Mouse (Mus musculus): ENCODE results near the gene Rab11fip4. TPM values are rescaled to one million over a fixed set of nuclear protein-coding genes. Genes with fewer than 3 reads are reported as not detected.
A peak's percentile ranks its signal among the peaks of the same experiment; 100 is the strongest.

The Rab11fip4 gene
- polyA plus RNA-seq, 1 experiment from 2014 or later, result 24.1 TPM

DNA sequence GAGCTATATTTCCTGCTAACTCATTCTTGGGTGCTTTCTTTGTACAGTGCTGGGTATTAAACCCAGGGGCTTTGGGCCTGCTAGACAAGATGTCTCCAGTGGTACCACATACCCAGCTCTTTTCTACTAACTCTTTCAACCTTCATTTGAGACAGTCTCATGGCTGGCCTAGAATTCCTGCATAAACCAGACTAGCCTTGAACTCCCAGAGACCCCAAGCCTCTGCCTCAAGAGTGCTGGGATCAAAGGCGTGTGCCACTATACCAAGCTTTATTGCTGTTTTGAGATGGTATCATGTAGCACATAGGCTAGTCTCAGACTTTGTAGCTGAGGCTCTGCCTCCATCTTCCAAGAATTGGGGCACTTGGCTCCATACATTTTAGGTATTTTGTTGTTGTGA is 65.5 kb downstream of the Rab11fip4 start:
- Histone ChIP-seq H3K36me3 (no peaks in the 10 kb centered on the region), H3K4me3 (replicated peaks) (no peak overlapping the region), H3K27ac (replicated peaks) (no peak overlapping the region), H3K4me1 (peaks cover 23% of the 10 kb centered on the region), H3K9me3 (replicated peaks) (no peaks in the 10 kb centered on the region), H3K9ac (replicated peaks) (no peak overlapping the region), H3K4me2 (no peak overlapping the region), H3K27me3 (replicated peaks) (no peaks in the 10 kb centered on the region)
- ATAC-seq (ENCODE audit: low FRiP score), result no peak
- 79% methylated on average over 1 of the region's 1 CpGs for WGBS

DNA sequence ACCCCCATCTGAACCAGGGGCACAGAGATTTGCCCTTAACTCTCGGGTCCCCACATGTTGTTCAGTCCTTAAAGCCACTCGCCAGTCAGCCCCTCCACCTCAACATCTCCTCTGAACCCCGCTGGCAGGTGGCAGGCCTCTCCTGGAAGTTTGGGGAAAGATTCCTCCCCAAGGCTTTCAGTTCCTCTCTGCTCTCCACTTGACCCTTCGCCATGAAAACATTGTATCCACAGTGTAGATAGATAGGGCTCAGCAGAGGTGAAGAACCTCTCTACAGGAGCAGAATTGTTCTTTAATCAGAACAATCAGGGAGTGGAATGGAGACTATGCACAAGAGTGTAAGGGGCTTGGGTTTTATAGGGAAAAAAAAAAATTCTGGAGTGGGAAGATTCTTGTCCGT is 66.0 kb downstream of the Rab11fip4 start:
- Histone ChIP-seq H3K9ac (replicated peaks) (no peak overlapping the region), H3K4me1 (peaks cover 24% of the 10 kb centered on the region), H3K36me3 (no peaks in the 10 kb centered on the region), H3K27me3 (replicated peaks) (no peaks in the 10 kb centered on the region), H3K27ac (replicated peaks) (no peak overlapping the region), H3K9me3 (replicated peaks) (no peaks in the 10 kb centered on the region), H3K4me2 (no peak overlapping the region), H3K4me3 (replicated peaks) (no peak overlapping the region)
- 86% methylated on average over 5 of the region's 5 CpGs for WGBS
- ATAC-seq (ENCODE audit: low FRiP score), result no peak

DNA sequence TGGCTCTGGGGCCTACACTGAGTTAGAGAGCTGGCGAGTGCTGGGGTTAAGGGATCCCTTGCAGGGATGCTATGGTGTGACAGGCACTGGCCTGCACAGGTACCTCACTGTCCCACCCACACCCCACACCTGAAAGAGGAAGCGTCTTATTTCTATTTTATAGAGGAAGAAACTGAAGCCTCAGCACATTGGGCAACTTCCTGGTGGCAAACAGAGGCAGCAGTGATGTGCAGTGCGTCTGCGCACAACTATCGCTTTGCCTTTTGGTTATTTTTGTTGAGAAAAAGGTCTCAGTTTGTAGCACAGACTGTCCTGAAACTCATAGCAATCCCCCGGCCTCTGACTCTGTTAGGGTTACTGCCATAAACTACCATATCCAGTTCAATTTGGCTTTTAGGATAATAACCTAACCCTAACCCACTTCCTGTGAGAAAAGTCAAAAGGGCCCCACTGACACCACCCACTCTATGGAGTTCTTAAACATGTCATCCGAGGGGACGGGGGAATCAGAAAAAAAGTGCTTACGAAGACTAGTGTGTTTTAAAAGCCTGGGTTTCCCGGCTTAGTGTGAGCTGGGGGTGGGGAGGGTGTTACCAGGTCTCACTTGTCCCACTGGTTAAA is 67.3 kb downstream of the Rab11fip4 start:
- no peak overlapping the region for H3K4me3 ChIP-seq (replicated peaks)
- H3K36me3 ChIP-seq, result no peaks in the 10 kb centered on the region
- no peaks in the 10 kb centered on the region for H3K9me3 ChIP-seq (replicated peaks)
- no peak for ATAC-seq (ENCODE audit: low FRiP score)
- H3K27me3 ChIP-seq (replicated peaks), result no peaks in the 10 kb centered on the region
- H3K4me1 ChIP-seq, result peaks cover 28% of the 10 kb centered on the region
- no peak overlapping the region for H3K9ac ChIP-seq (replicated peaks)
- H3K27ac ChIP-seq (replicated peaks), result no peak overlapping the region
- 92% methylated on average over 10 of the region's 10 CpGs for WGBS
- H3K4me2 ChIP-seq, result no peak overlapping the region

DNA sequence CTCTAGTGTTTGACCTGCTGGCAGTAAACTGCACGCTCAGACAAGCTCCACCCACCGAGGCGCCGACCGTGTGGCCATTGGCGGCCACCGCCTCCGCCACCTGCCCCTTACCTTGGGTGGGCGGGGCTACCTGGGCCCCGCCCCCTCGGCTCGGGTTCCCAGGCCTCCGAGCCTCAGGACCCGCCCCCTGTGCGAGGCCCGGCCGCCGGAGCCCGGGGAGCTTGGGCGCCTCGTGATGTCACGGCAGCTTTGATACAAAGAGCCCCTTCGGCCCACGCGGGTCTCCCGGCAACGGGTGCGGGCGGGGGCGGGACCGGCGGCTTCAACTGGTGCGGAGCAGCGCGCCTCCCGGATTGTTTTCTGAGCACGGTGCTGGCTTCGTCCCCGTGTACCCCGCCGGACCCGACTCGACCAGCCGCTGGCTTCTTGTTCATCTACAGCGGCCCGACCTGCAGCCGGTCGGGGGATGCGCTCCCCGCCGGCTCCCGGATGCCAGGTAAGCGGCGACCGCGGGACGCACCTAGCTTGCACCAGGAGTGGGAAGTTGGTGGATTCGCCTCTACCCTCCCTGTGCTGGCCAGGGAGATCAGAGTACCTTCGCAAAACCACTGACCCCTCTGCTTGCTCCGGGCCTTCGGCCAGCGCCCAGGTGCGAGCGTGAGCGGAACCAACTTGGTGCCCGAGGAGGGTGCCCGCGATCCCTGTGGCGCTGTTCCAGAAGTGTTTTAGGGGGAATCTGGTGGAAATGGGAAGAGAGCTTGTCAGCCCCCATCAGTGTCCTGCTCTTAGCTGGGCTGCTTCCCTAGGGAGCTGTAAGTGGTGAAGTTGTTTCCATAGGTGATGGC is 69.6 kb downstream of the Rab11fip4 start:
- WGBS, result under 1% methylated on average over 68 of the region's 69 CpGs
- peak; percentile 90 for ATAC-seq (ENCODE audit: low FRiP score)

DNA sequence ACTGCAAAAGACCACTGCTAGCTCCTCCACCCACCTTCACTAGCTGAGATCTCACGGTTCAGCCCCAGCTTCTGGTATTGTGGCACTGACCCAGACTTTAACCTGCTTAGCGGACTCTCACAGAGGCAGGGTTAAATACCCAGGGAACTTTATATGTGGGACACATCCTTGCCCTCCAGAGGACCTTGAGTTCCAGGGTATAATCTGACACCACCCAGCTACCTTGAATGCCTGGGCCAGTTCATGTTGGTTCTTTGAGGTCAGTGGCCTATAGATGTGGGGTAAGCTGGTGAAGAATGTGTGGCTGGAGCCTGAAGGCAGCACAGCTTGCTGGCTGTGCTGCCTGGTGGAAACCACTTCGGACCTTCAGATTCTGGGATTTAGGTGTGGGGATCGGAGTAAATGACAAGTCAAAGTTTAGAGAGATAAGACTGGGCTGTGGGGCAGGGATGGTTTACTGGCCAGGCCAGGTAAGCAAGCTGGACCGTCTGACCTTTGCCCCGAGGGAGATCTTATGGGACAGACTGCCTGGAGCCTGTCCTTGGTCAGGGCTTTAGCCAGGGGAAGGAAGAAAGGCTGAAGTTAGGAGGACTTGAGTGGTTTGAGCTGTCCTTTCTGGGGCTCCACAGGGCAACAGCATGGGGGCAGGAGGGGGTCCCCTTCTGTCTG is 71.0 kb downstream of the Rab11fip4 start:
- H3K36me3 ChIP-seq, result no peaks in the 10 kb centered on the region
- H3K9ac ChIP-seq (replicated peaks), result no peak overlapping the region
- H3K4me1 ChIP-seq, result peaks cover 28% of the 10 kb centered on the region
- H3K27ac ChIP-seq (replicated peaks), result no peak overlapping the region
- WGBS, result 59% methylated on average over 6 of the region's 6 CpGs
- peak overlapping the region; percentile 93 for H3K4me2 ChIP-seq
- H3K27me3 ChIP-seq (replicated peaks), result no peaks in the 10 kb centered on the region
- ATAC-seq (ENCODE audit: low FRiP score), result no peak
- H3K9me3 ChIP-seq (replicated peaks), result no peaks in the 10 kb centered on the region
- H3K4me3 ChIP-seq (replicated peaks), result no peak overlapping the region

More for the DNA sequence above, 69.6 kb downstream of the Rab11fip4 start:
- no peaks in the 10 kb centered on the region for H3K9me3 ChIP-seq (replicated peaks)
- H3K4me1 ChIP-seq, result peaks cover 28% of the 10 kb centered on the region
- H3K4me2 ChIP-seq, result peak overlapping the region; percentile 93
- H3K9ac ChIP-seq (replicated peaks), result peak overlapping the region; percentile 66
- H3K27me3 ChIP-seq (replicated peaks), result no peaks in the 10 kb centered on the region
- H3K27ac ChIP-seq (replicated peaks), result peak overlapping the region; percentile 56
- H3K4me3 ChIP-seq (replicated peaks), result peak overlapping the region; percentile 47
- H3K36me3 ChIP-seq, result no peaks in the 10 kb centered on the region

DNA sequence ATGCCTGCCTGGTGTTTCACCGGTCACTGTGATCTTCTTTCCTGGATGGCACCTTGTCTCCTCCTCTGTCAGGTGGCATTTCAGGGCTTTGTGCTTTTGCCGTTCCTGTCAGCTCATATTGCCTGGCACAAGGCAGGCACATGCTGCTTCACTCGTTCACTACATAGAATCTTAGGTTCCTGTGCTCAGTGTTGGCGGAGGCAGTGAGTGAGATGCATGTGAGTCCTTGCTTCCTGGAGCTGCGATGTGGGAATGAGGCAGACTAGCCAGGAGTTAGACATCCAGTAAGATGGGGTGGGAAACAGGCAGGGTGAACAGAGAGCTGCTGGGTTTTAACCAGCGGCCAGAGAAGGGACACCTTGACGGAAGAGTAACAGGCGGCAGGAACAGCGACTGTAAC is 72.1 kb downstream of the Rab11fip4 start:
- Histone ChIP-seq H3K27ac (replicated peaks) (no peak overlapping the region), H3K9ac (replicated peaks) (no peak overlapping the region), H3K9me3 (replicated peaks) (no peaks in the 10 kb centered on the region), H3K4me3 (replicated peaks) (no peak overlapping the region), H3K36me3 (no peaks in the 10 kb centered on the region), H3K4me2 (no peak overlapping the region), H3K27me3 (replicated peaks) (no peaks in the 10 kb centered on the region), H3K4me1 (peaks cover 28% of the 10 kb centered on the region)
- 90% methylated on average over 9 of the region's 9 CpGs for WGBS
- no peak for ATAC-seq (ENCODE audit: low FRiP score)

DNA sequence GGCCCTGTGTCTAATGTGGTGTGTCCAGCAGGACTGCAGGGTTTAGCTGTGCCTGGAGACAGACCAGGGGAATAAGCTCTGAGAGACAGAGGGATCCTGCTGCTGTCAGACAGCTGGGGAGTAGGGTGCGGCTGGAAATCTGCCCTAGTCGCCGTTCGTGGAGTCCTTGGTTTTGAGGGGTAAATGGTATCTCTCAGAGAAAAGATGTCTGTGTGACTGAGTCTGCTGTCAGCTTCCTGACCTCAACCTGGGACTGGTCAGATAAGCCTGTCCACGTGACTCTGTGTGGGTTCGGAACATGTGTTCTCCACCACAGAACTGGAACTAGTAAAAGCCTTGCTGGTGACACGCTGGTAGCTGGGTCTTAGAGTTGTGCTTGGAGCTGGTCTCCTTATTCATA is 72.6 kb downstream of the Rab11fip4 start:
- WGBS, result 91% methylated on average over 7 of the region's 7 CpGs
- H3K27ac ChIP-seq (replicated peaks), result no peak overlapping the region
- H3K9me3 ChIP-seq (replicated peaks), result no peaks in the 10 kb centered on the region
- no peaks in the 10 kb centered on the region for H3K36me3 ChIP-seq
- no peak overlapping the region for H3K9ac ChIP-seq (replicated peaks)
- no peak overlapping the region for H3K4me2 ChIP-seq
- H3K27me3 ChIP-seq (replicated peaks), result no peaks in the 10 kb centered on the region
- H3K4me3 ChIP-seq (replicated peaks), result no peak overlapping the region
- peaks cover 28% of the 10 kb centered on the region for H3K4me1 ChIP-seq
- no peak for ATAC-seq (ENCODE audit: low FRiP score)

DNA sequence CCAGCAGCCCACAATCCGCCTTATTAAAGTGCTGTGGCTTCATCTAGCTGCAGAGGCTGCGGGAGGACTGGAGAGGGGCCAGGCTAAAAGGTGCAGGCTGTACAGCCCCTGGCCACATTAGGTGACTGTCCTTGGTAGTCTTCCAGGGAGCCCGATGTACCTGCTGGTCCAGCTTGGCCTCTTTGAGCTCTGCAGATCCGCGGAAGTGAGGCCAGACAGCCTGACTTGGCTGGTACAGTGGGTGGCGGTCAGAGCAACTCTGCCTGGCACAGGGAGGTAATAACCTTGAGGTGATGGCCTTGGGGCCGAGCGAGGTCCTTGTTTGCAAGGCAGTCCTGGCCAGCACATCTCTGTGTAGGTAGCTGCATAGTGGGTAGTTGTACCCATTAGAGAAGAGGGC is 75.5 kb downstream of the Rab11fip4 start:
- H3K9me3 ChIP-seq (replicated peaks), result no peaks in the 10 kb centered on the region
- 85% methylated on average over 8 of the region's 8 CpGs for WGBS
- no peak overlapping the region for H3K4me3 ChIP-seq (replicated peaks)
- no peaks in the 10 kb centered on the region for H3K36me3 ChIP-seq
- no peak for ATAC-seq (ENCODE audit: low FRiP score)
- H3K9ac ChIP-seq (replicated peaks), result no peak overlapping the region
- H3K4me1 ChIP-seq, result peaks cover 31% of the 10 kb centered on the region
- H3K27me3 ChIP-seq (replicated peaks), result no peaks in the 10 kb centered on the region
- no peak overlapping the region for H3K4me2 ChIP-seq
- no peak overlapping the region for H3K27ac ChIP-seq (replicated peaks)

DNA sequence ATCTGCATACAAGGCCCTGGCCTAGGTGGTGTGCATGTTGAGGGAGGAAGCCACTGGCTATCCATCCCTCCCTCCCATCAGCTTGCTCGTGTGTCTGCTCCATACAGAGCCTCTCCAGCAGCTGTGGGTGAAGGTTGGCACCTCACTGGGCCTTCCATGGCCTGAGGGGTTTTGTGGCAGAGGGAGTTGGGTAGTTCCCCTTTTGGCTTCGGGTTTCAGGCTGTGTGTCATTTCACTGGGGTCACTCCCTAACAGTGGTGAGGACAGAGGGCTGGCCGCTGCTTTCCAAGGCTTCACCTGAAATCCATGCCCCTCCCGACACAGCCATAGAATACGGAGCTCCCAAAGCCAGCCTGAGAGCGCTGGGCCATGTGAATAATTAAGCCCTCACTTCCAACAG is 78.2 kb downstream of the Rab11fip4 start:
- Histone ChIP-seq H3K9ac (replicated peaks) (no peak overlapping the region), H3K36me3 (no peaks in the 10 kb centered on the region), H3K4me2 (no peak overlapping the region), H3K9me3 (replicated peaks) (no peaks in the 10 kb centered on the region), H3K4me3 (replicated peaks) (no peak overlapping the region), H3K27me3 (replicated peaks) (no peaks in the 10 kb centered on the region), H3K27ac (replicated peaks) (no peak overlapping the region), H3K4me1 (peaks cover 26% of the 10 kb centered on the region; the same call in 1 of the 2 replicates)
- ATAC-seq (ENCODE audit: low FRiP score), result no peak
- 53% methylated on average over 6 of the region's 6 CpGs for WGBS

DNA sequence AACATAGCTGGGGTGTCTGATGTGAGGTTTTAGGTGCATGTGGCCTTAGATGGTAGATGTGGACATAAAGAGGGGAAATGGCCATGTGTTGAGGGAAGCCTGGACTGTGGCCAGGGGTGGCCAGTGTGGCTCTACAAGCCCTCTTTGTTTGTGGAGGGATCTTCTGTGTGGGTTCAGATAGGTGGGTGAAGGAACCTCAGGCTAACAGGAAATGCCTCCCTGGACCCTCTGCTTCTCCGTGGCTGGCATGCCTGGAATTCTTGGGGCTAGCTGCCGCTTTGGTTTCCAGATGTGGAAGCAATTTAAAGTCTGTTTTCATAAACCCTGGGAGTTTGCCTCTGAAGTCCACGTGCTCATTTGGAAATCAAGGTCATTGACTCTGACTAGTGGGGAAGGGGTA is 78.9 kb downstream of the Rab11fip4 start:
- H3K36me3 ChIP-seq, result no peaks in the 10 kb centered on the region
- no peak overlapping the region for H3K9ac ChIP-seq (replicated peaks)
- no peak for ATAC-seq (ENCODE audit: low FRiP score)
- no peaks in the 10 kb centered on the region for H3K27me3 ChIP-seq (replicated peaks)
- no peaks in the 10 kb centered on the region for H3K9me3 ChIP-seq (replicated peaks)
- H3K4me3 ChIP-seq (replicated peaks), result no peak overlapping the region
- peaks cover 33% of the 10 kb centered on the region for H3K4me1 ChIP-seq
- 59% methylated on average over 3 of the region's 3 CpGs for WGBS
- H3K4me2 ChIP-seq, result no peak overlapping the region
- H3K27ac ChIP-seq (replicated peaks), result 0 out of 2 replicates have a peak overlapping the region, but pooled peaks have one; percentile 4

DNA sequence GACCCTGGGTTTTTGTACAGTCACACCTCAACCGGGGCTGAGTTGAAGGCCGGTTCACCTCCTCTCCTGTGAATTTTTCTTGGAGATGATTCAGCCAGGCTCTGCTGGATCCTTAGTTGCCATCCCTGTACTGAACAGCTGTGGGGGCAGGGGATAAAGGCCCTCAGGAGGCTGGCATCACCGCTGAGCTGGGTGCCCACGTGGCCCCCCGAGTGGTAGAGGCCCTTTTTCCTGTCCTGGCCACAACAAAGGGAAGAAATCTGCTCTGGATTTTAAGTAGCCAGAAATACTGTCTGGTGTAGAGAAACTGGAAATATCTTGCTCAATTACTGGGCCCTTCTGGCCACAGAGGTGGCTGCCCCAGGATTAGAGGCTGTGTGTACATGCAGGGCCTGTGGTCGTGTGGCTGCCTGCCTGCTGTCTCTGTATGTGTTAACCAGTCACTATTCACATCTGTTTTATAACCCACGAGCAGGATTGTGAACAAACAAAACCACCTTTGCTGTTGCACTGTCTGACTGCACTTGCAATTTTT is 79.5 kb downstream of the Rab11fip4 start:
- peaks cover 39% of the 10 kb centered on the region for H3K4me1 ChIP-seq
- no peak overlapping the region for H3K4me3 ChIP-seq (replicated peaks)
- no peaks in the 10 kb centered on the region for H3K27me3 ChIP-seq (replicated peaks)
- ATAC-seq (ENCODE audit: low FRiP score), result no peak
- H3K4me2 ChIP-seq, result no peak overlapping the region
- H3K36me3 ChIP-seq, result no peaks in the 10 kb centered on the region
- no peaks in the 10 kb centered on the region for H3K9me3 ChIP-seq (replicated peaks)
- H3K27ac ChIP-seq (replicated peaks), result no peak overlapping the region; the same call in 1 of the 2 replicates
- no peak overlapping the region for H3K9ac ChIP-seq (replicated peaks)
- 66% methylated on average over 7 of the region's 7 CpGs for WGBS

Measured in neural tube, embryonic 15.5 days (tissue).